Mouse (Mus musculus) stomach, embryonic 15.5 days (tissue): Measurements from ENCODE around the gene Slc17a8. TPM values are rescaled to one million over a fixed set of nuclear protein-coding genes. Genes with fewer than 3 reads are reported as not detected.

ENCODE experiments used
- ATAC-seq: fragments of 200-750 bp; cut with Nextera tagmentation; 2 replicates; pipeline ENCODE4 v1.8.0; 2017; ENCODE audit warnings: low read depth, moderate number of reproducible peaks, moderate TSS enrichment; ENCODE audit not compliant: insufficient read depth, low FRiP score
- H3K27ac ChIP-seq: fragments of 300-500 bp; sonication (generic); 2 replicates; pipeline ENCODE4 v1.5.1; 2015; ENCODE audit warnings: mild to moderate bottlenecking, inconsistent platforms
- H3K27me3 ChIP-seq: fragments of 300-500 bp; sonication (generic); replicated peaks from 2 replicates; pipeline ENCODE4 v1.6.1; 2015; ENCODE audit warnings: inconsistent platforms
- H3K36me3 ChIP-seq: fragments of 300-500 bp; sonication (generic); 2 replicates; pipeline ENCODE4 v1.6.1; 2015; ENCODE audit warnings: inconsistent platforms
- H3K4me1 ChIP-seq: fragments of 300-500 bp; sonication (generic); 2 replicates; pipeline ENCODE4 v1.6.1; 2015; ENCODE audit warnings: inconsistent platforms
- H3K4me2 ChIP-seq: fragments of 300-500 bp; sonication (generic); 2 replicates; pipeline ENCODE4 v1.6.1; 2015; ENCODE audit warnings: mild to moderate bottlenecking, inconsistent platforms
- H3K4me3 ChIP-seq: fragments of 300-500 bp; sonication (generic); replicated peaks from 2 replicates; pipeline ENCODE4 v1.5.1; 2015; ENCODE audit warnings: inconsistent platforms
- H3K9ac ChIP-seq: fragments of 300-500 bp; sonication (generic); 2 replicates; pipeline ENCODE4 v1.6.1; 2015; ENCODE audit warnings: inconsistent platforms
- H3K9me3 ChIP-seq: fragments of 300-500 bp; sonication (generic); 2 replicates; pipeline ENCODE4 v1.6.1; 2016; ENCODE audit warnings: inconsistent platforms
- WGBS: fragments of 180-500 bp; shearing (Covaris S2); methylation state at CpG from one replicate; pipeline ENCODE4 v1.1.7; 2015; 5-methylcytosine and 5-hydroxymethylcytosine counted together
- polyA plus RNA-seq: library from polyadenylated mRNA; unstranded; fragments of >200 nt; fragmentation: Nextera tagmentation; extraction: Ambion mirVana; gene quantifications from 2 replicates; pipeline ENCODE4 v1.2.1, GENCODE M21; 2015

Slc17a8 gene
- polyA plus RNA-seq, 1 experiment from 2014 or later = not detected

DNA sequence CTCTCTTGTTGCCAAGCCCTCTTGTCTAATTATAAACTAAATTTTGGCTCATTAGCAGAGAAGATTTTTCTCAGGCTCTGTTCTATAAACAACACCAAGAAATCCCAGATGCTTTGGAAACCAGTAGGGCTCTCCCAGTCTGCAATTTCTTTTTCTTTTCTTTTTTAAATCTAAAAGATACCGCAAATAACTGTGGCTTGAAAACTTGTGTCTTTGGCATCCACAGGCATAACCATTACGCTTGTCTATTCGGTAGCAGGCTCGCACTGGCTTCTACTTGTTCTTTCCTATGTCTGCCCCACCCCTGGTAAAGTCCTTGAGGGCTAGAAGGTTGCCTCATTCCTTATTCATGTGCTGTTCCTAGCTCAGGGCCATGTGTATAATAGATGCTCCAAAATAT, 69.4 kb downstream of the Slc17a8 start:
- no peaks in the 10 kb centered on the region for H3K27me3 ChIP-seq
- H3K9me3 ChIP-seq = no peaks in the 10 kb centered on the region
- WGBS = 69% methylated on average over 4 of the region's 4 CpGs
- no peak overlapping the region for H3K27ac ChIP-seq
- no peak overlapping the region for H3K9ac ChIP-seq
- H3K4me1 ChIP-seq = no peaks in the 10 kb centered on the region; the same call in 1 of the 2 replicates
- H3K4me2 ChIP-seq = no peak overlapping the region
- no peak overlapping the region for H3K4me3 ChIP-seq
- H3K36me3 ChIP-seq = no peaks in the 10 kb centered on the region
- ATAC-seq = no peak; the same call in 1 of the 2 replicates

- Histone ChIP-seq H3K4me3 (no peak overlapping the region), H3K9me3 (no peaks in the 10 kb centered on the region), H3K27me3 (no peaks in the 10 kb centered on the region), H3K36me3 (no peaks in the 10 kb centered on the region), H3K9ac (no peak overlapping the region), H3K27ac (no peak overlapping the region), H3K4me2 (no peak overlapping the region), H3K4me1 (no peaks in the 10 kb centered on the region; the same call in 1 of the 2 replicates)
- 11% methylated on average over 6 of the region's 6 CpGs for WGBS
- ATAC-seq = no peak
Measured at GRCm38 (mm10) chr10:89548028-89548427, 73.0 kb downstream of the Slc17a8 start.

- no peak for ATAC-seq
- H3K27me3 ChIP-seq = no peaks in the 10 kb centered on the region
- no peaks in the 10 kb centered on the region for H3K9me3 ChIP-seq
- H3K27ac ChIP-seq = no peak overlapping the region
- H3K4me3 ChIP-seq = no peak overlapping the region
- H3K36me3 ChIP-seq = no peaks in the 10 kb centered on the region
- H3K4me1 ChIP-seq = no peaks in the 10 kb centered on the region; the same call in 1 of the 2 replicates
- WGBS = 64% methylated on average over 2 of the region's 2 CpGs
- no peak overlapping the region for H3K9ac ChIP-seq
- H3K4me2 ChIP-seq = no peak overlapping the region
Measured at GRCm38 (mm10) chr10:89546989-89547388, 74.1 kb downstream of the Slc17a8 start.

GRCm38 (mm10) chr10:89543867-89544266, 77.2 kb downstream of the Slc17a8 start:
- no peaks in the 10 kb centered on the region for H3K9me3 ChIP-seq
- no peak overlapping the region for H3K9ac ChIP-seq
- H3K27me3 ChIP-seq = no peaks in the 10 kb centered on the region
- no peaks in the 10 kb centered on the region for H3K4me1 ChIP-seq
- no peak overlapping the region for H3K4me3 ChIP-seq
- no peak for ATAC-seq
- no peak overlapping the region for H3K27ac ChIP-seq
- WGBS = 71% methylated on average over 6 of the region's 6 CpGs
- H3K4me2 ChIP-seq = no peak overlapping the region
- no peaks in the 10 kb centered on the region for H3K36me3 ChIP-seq

DNA sequence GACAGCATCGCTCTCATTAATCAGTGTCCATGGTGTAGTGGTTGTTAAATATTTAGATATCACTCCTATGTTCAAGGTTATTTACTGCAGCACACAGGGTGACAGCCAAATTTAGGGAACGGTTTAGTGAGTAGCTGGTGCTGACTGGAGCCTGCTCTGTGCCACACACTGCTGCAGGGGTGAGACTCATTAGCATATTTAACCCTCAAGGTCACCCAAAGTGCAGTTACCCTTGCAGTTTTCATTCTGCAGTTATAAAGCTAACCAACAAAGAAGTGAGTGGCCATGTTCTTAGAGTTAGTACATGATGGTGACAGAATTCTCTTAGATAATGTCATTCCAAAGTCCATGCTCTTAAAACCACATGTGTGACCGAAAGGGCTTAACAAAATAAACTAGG, 78.7 kb downstream of the Slc17a8 start:
- Histone ChIP-seq H3K9ac (no peak overlapping the region), H3K4me2 (no peak overlapping the region), H3K9me3 (no peaks in the 10 kb centered on the region), H3K4me3 (no peak overlapping the region), H3K4me1 (no peaks in the 10 kb centered on the region), H3K27ac (no peak overlapping the region), H3K27me3 (no peaks in the 10 kb centered on the region), H3K36me3 (no peaks in the 10 kb centered on the region)
- ATAC-seq = no peak
- 80% methylated on average over 3 of the region's 3 CpGs for WGBS

GRCm38 (mm10) chr10:89532929-89533727, 87.9 kb downstream of the Slc17a8 start, which contains the start of gene Nr1h4:
Nr1h4 (minus strand) TSS chr10:89533585.
- peak; percentile 48; the same call in 1 of the 2 replicates for ATAC-seq
- WGBS = 53% methylated on average over 17 of the region's 17 CpGs
- Histone ChIP-seq H3K4me3 (no peak within 1 kb of the TSS), H3K36me3 (no peaks in the 10 kb centered on the region), H3K4me2 (0 out of 2 replicates have a peak within 1 kb of the TSS, but pooled peaks have one; percentile 13), H3K27me3 (no peaks in the 10 kb centered on the region), H3K4me1 (0 out of 2 replicates have a peak, but pooled peaks cover 8% of the 10 kb centered on the region), H3K27ac (no peak within 1 kb of the TSS; the same call in 1 of the 2 replicates), H3K9ac (no peak within 1 kb of the TSS), H3K9me3 (no peaks in the 10 kb centered on the region)

DNA sequence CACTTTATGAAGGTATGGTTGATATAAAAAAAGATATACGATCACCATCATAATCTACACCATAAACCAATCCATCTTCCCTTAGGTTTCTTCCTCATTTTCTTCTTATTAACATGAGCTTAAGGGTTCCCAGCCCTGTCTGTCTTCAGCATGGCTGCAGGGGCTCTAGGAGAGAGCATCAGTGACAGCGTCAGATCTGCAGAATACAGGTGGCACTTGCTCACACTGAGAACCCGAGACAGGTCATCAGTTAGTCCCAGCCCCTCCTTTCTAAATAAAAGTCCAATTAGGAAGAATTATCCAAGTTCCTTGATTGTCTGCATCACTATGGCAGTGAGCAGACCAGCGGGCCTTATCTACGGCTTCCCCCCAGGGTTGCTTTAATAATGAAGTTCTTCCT, 88.6 kb downstream of the Slc17a8 start:
- no peak overlapping the region for H3K4me2 ChIP-seq

GRCm38 (mm10) chr10:89531976-89532375, 89.1 kb downstream of the Slc17a8 start:
- H3K27me3 ChIP-seq = no peaks in the 10 kb centered on the region
- H3K9me3 ChIP-seq = no peaks in the 10 kb centered on the region
- no peaks in the 10 kb centered on the region for H3K36me3 ChIP-seq
- no peak overlapping the region for H3K4me2 ChIP-seq
- H3K9ac ChIP-seq = no peak overlapping the region
- WGBS = 61% methylated on average over 2 of the region's 2 CpGs
- peak; percentile 30; the same call in 1 of the 2 replicates for ATAC-seq
- 0 out of 2 replicates have a peak, but pooled peaks cover 8% of the 10 kb centered on the region for H3K4me1 ChIP-seq
- H3K27ac ChIP-seq = no peak overlapping the region
- no peak overlapping the region for H3K4me3 ChIP-seq

More for the DNA sequence above, 88.6 kb downstream of the Slc17a8 start:
- H3K9me3 ChIP-seq = no peaks in the 10 kb centered on the region
- no peaks in the 10 kb centered on the region for H3K27me3 ChIP-seq
- H3K4me1 ChIP-seq = 0 out of 2 replicates have a peak, but pooled peaks cover 8% of the 10 kb centered on the region
- no peak overlapping the region for H3K4me3 ChIP-seq
- 78% methylated on average over 5 of the region's 5 CpGs for WGBS
- ATAC-seq = no peak
- no peak overlapping the region for H3K27ac ChIP-seq
- no peak overlapping the region for H3K9ac ChIP-seq
- no peaks in the 10 kb centered on the region for H3K36me3 ChIP-seq

DNA sequence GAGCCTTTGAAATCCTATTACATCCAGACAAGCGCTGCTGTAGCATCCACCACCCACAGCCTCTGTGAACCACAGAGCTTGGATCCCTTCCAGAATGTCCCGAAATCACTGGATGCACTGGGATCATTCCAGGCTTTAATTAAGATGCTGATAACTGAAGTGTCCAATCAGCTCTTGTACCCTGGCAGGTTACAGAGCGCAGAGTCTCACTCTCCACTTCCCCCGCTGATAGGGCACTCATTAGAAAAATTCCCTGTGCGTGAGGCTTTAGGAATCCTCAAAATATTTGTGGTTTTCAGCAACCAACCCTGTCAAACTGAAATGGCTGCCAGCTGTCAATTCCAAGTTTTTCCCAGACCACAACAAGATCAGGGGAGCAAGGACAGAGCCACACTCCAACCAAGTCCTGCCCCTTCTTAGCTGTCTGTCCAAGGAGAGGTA, 89.8 kb downstream of the Slc17a8 start:
- no peaks in the 10 kb centered on the region for H3K9me3 ChIP-seq
- H3K4me1 ChIP-seq = 0 out of 2 replicates have a peak, but pooled peaks cover 8% of the 10 kb centered on the region
- ATAC-seq = no peak; the same call in 1 of the 2 replicates
- H3K27ac ChIP-seq = no peak overlapping the region
- H3K4me2 ChIP-seq = no peak overlapping the region
- 38% methylated on average over 5 of the region's 5 CpGs for WGBS
- no peaks in the 10 kb centered on the region for H3K27me3 ChIP-seq
- no peak overlapping the region for H3K4me3 ChIP-seq
- no peak overlapping the region for H3K9ac ChIP-seq
- no peaks in the 10 kb centered on the region for H3K36me3 ChIP-seq

- H3K9me3 ChIP-seq = no peaks in the 10 kb centered on the region
- ATAC-seq = no peak
- no peaks in the 10 kb centered on the region for H3K36me3 ChIP-seq
- no peaks in the 10 kb centered on the region for H3K27me3 ChIP-seq
- no peak overlapping the region for H3K4me2 ChIP-seq
- no peak overlapping the region for H3K9ac ChIP-seq
- 79% methylated on average over 5 of the region's 5 CpGs for WGBS
- H3K27ac ChIP-seq = no peak overlapping the region
- H3K4me1 ChIP-seq = no peaks in the 10 kb centered on the region
- no peak overlapping the region for H3K4me3 ChIP-seq
Measured at GRCm38 (mm10) chr10:89527054-89527453, 94.0 kb downstream of the Slc17a8 start.

- no peak for ATAC-seq
Measured at GRCm38 (mm10) chr10:89525823-89526222, 95.2 kb downstream of the Slc17a8 start.

More at GRCm38 (mm10) chr10:89525823-89526222, 95.2 kb downstream of the Slc17a8 start:
- H3K27ac ChIP-seq = no peak overlapping the region
- no peaks in the 10 kb centered on the region for H3K4me1 ChIP-seq
- 45% methylated on average over 2 of the region's 2 CpGs for WGBS
- H3K4me2 ChIP-seq = no peak overlapping the region
- no peaks in the 10 kb centered on the region for H3K27me3 ChIP-seq
- H3K4me3 ChIP-seq = no peak overlapping the region
- no peak overlapping the region for H3K9ac ChIP-seq
- H3K36me3 ChIP-seq = no peaks in the 10 kb centered on the region
- no peaks in the 10 kb centered on the region for H3K9me3 ChIP-seq
